ENCODE assay signal across 33 mouse cellular contexts in genomic region chr3:83676147-83676546, GRCm38 (mm10).
"Had no signal": no experiment of that assay in that cellular context is flagged by ENCODE, and none has a peak within 500 bp of the region (broad histone marks: within the 10 kb centered on the region; RNA-seq: fewer than 3 reads in every experiment).

No protein-coding gene starts in this region.

- ATAC-seq: hindbrain, embryonic 16.5 days; hindbrain, postnatal 0 days; inflammation-experienced regulatory T-cells, adult 6 months; intestine, embryonic 15.5 days; intestine, embryonic 16.5 days; intestine, postnatal 0 days had no signal

- H3K9ac ChIP-seq: heart, embryonic 13.5 days; heart, embryonic 15.5 days; hindbrain, embryonic 12.5 days; hindbrain, embryonic 13.5 days; hindbrain, embryonic 14.5 days; hindbrain, embryonic 15.5 days; intestine, embryonic 15.5 days; kidney, embryonic 15.5 days had no signal

- H3K27ac ChIP-seq: heart, embryonic 13.5 days; heart, embryonic 15.5 days; hindbrain, embryonic 10.5 days; hindbrain, embryonic 12.5 days; hindbrain, embryonic 13.5 days; hindbrain, embryonic 14.5 days; hindbrain, embryonic 15.5 days; hindbrain, postnatal 0 days; intestine, embryonic 15.5 days; kidney, embryonic 15.5 days; kidney, postnatal 0 days; layer of hippocampus, adult 2 months; left cerebral cortex, adult 2 months had no signal

- H3K4me3 ChIP-seq: heart, embryonic 13.5 days; heart, embryonic 15.5 days; hindbrain, embryonic 10.5 days; hindbrain, embryonic 12.5 days; hindbrain, embryonic 13.5 days; hindbrain, embryonic 15.5 days; intestine, embryonic 15.5 days; kidney, embryonic 15.5 days; layer of hippocampus, adult 2 months; left cerebral cortex, adult 2 months had no signal

- H3K27me3 ChIP-seq: heart, embryonic 13.5 days; heart, embryonic 15.5 days; hindbrain, embryonic 12.5 days; hindbrain, embryonic 13.5 days; hindbrain, embryonic 15.5 days; intestine, embryonic 15.5 days; kidney, embryonic 15.5 days had no signal

- DNase-seq: heart, postnatal 10 days; heart, postnatal 14 days; heart, postnatal 36 days; heart, postnatal 4 days; kidney, adult 11 months; kidney, adult 18-20 months; kidney, adult 2 months; kidney, adult 8-10 months; kidney, adult 9 months; kidney, postnatal 10 days; kidney, postnatal 14 days; kidney, postnatal 25 days; kidney, postnatal 36 days; kidney, postnatal 4 days; layer of hippocampus, adult 9-11 months; layer of hippocampus, postnatal 36 days had no signal

- H3K9me3 ChIP-seq: heart, embryonic 13.5 days; heart, embryonic 15.5 days; hindbrain, embryonic 10.5 days; hindbrain, embryonic 12.5 days; hindbrain, embryonic 13.5 days; hindbrain, embryonic 15.5 days; intestine, embryonic 15.5 days; kidney, embryonic 15.5 days had no signal

- H3K36me3 ChIP-seq: heart, embryonic 13.5 days; heart, embryonic 15.5 days; hindbrain, embryonic 10.5 days; hindbrain, embryonic 12.5 days; hindbrain, embryonic 13.5 days; hindbrain, embryonic 15.5 days; intestine, embryonic 15.5 days; kidney, embryonic 15.5 days had no signal

- H3K4me2 ChIP-seq: heart, embryonic 13.5 days; heart, embryonic 15.5 days; hindbrain, embryonic 12.5 days; hindbrain, embryonic 13.5 days; hindbrain, embryonic 14.5 days; hindbrain, embryonic 15.5 days; intestine, embryonic 15.5 days; kidney, embryonic 15.5 days had no signal

- H3K4me1 ChIP-seq: heart, embryonic 13.5 days; heart, embryonic 15.5 days; hindbrain, embryonic 10.5 days; hindbrain, embryonic 12.5 days; hindbrain, embryonic 13.5 days; hindbrain, embryonic 15.5 days; intestine, embryonic 15.5 days; kidney, embryonic 15.5 days had no signal
